Mouse (Mus musculus): ENCODE measurements around the gene Abhd17b. TPM values are rescaled to one million over a fixed set of nuclear protein-coding genes. Genes with fewer than 3 reads are reported as not detected.
A peak's percentile ranks its signal among the peaks of the same experiment; 100 is the strongest.
"Not testable (repeated sequence)": the region's sequence is repeated elsewhere in the genome, so short reads cannot be mapped to it uniquely, and the experiment has no call there.

Gene Abhd17b
- polyA plus RNA-seq, 1 experiment, result 10.3 TPM

GRCm38 (mm10) chr19:21646142-21646541 is 6.8 kb upstream of the Abhd17b start:
- DNase-seq (ENCODE audit: low read depth, low spot score), result peak; percentile 86
- 22% methylated on average over 6 of the region's 6 CpGs for WGBS

GRCm38 (mm10) chr19:21651664-21652063 is 1.3 kb upstream of the Abhd17b start:
- no peak for DNase-seq (ENCODE audit: low read depth, low spot score)
- 18% methylated on average over 6 of the region's 6 CpGs for WGBS

GRCm38 (mm10) chr19:21652285-21653171 is 457 bp upstream of the Abhd17b start, which contains the start of gene 1110059E24Rik:
TSS of gene 1110059E24Rik (minus strand) at chr19:21652976.
- 4% methylated on average over 52 of the region's 52 CpGs for WGBS
- peak; percentile 98 for DNase-seq (ENCODE audit: low read depth, low spot score)

- 29% methylated on average over 7 of the region's 7 CpGs for WGBS
- no peak for DNase-seq (ENCODE audit: low read depth, low spot score)
Measured at GRCm38 (mm10) chr19:21654788-21655187, 1.8 kb downstream of the Abhd17b start.

DNA sequence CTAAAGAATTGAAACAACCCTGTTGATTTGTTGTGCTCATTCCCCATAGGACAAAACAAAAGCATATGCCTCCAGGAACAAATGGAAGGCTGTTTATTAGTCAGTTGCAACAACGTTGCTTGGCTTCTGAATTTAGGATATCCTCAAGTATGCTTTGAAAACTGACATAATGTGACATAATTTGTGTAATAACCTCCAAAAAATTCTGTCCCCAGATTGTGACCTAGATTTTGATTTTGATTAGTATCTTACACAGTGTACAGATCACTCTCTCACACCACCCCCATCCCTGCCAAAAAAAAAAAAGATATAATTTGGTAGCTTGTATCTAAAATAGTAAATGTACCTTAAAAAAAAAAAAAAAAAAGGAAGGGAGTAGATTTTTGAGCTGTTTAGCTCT is 7.7 kb downstream of the Abhd17b start:
- no peak for DNase-seq (ENCODE audit: low read depth, low spot score)
- 65% methylated on average over 1 of the region's 1 CpGs for WGBS

GRCm38 (mm10) chr19:21663756-21664456 is 10.9 kb downstream of the Abhd17b start:
- 60% methylated on average over 4 of the region's 4 CpGs for WGBS
- DNase-seq (ENCODE audit: low read depth, low spot score), result no peak

DNA sequence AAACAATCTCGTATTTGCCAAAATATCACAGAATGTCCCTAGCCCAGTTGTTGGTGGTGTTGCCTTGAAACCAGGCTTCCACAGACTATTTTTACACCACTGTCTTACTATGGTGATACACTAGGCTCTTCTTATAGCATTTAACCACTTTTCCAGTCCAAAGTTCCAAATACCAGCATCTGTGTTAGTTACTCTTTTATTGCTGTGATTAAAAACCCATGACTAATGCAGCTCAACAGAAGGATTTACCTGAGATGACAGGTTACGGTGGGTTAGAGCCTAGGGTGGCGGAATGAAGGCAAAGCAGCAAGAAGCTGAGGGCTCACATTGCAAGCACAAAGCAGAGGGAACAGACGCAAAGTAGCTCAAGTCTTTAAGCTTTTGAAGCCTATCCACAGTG is 16.7 kb downstream of the Abhd17b start:
- no peak for DNase-seq (ENCODE audit: low read depth, low spot score)
- 69% methylated on average over 4 of the region's 4 CpGs for WGBS

DNA sequence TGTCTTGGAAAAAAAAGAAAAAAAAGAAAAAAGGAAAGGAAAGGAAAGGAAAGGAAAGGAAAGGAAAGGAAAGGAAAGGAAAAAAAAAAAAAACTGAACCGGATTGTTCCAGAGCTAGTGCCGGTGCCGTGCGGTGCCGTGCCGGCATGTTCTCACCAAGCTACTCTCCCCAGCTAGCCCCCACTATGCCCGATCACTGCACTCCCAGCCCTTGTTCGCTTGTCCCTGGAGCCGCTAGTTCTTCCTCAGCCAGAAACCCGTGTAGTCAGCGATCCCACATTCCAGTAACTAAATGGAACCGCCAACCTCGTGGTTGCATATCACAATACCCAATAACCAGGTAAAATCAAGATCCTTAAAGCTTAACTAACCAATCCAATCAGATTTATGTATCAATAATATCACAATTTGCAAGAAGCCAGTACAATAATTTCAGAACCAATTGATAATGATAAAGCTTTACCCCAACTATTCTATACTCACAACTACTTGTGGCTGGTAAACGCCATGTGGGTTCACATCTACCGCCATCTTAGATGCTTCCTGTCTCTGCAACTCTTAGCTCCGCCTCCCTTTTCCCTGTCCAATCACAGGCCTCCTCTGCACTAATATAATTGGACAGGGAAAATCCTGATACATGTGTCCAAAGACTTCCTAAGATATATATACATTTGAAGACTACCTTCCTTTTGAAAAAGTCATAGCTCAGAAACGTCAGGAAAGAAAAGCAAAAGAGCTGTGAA is 21.5 kb downstream of the Abhd17b start:
- 96% methylated on average over 17 of the region's 17 CpGs for WGBS
- DNase-seq (ENCODE audit: low read depth, low spot score), result no peak

DNA sequence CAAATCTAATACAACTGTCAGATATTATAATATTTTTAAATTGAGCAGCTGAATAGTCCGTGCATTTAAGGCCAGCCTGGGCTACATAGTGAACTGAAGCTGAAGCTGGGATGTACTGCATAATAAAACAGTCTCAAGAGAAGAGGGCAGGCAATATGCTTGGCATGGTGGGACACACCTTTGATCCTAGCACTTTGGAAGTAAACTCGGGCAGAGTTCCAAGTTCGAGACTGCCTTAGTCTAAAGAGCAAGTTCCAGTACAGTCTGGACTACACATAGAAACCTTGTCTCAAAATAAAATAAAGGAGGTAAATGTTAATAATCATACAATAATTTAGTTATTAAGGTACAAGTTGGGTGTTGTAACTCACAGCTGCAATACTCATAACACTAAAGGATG is 27.1 kb downstream of the Abhd17b start:
- DNase-seq (ENCODE audit: low read depth, low spot score), result no peak
- WGBS, result 60% methylated on average over 3 of the region's 3 CpGs

GRCm38 (mm10) chr19:21680986-21681385 is 28.0 kb downstream of the Abhd17b start:
- 88% methylated on average over 10 of the region's 10 CpGs for WGBS
- no peak for DNase-seq (ENCODE audit: low read depth, low spot score)

- 60% methylated on average over 3 of the region's 3 CpGs for WGBS
- no peak for DNase-seq (ENCODE audit: low read depth, low spot score)
Measured at GRCm38 (mm10) chr19:21713260-21714031, 60.5 kb downstream of the Abhd17b start.

- no peak for DNase-seq (ENCODE audit: low read depth, low spot score)
- 73% methylated on average over 10 of the region's 10 CpGs for WGBS
Measured at GRCm38 (mm10) chr19:21714278-21714883, 61.4 kb downstream of the Abhd17b start.

DNA sequence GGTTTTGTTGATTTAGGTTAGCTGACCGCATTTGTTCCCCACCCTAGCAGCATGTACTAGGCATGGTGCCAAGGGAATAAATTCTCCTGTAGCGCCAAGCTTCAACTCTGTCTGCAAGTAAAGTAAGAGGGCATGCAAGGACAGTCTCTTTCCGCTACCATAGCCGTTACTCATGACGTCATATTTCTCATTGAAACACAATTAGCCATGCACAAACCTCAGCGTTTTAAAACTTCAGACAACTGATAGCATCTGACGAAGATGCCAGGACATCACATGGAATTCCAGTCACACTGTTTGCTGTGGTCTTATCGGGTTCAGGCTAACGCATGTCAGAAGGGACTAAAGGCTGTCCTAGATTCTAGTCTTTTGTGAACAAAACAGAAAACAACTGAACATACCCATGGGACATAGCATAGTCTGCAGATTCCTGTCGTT is 62.0 kb downstream of the Abhd17b start:
- no peak for DNase-seq (ENCODE audit: low read depth, low spot score)
- WGBS, result 62% methylated on average over 10 of the region's 10 CpGs

GRCm38 (mm10) chr19:21715515-21715914 is 62.5 kb downstream of the Abhd17b start:
- WGBS, result 81% methylated on average over 9 of the region's 9 CpGs

DNA sequence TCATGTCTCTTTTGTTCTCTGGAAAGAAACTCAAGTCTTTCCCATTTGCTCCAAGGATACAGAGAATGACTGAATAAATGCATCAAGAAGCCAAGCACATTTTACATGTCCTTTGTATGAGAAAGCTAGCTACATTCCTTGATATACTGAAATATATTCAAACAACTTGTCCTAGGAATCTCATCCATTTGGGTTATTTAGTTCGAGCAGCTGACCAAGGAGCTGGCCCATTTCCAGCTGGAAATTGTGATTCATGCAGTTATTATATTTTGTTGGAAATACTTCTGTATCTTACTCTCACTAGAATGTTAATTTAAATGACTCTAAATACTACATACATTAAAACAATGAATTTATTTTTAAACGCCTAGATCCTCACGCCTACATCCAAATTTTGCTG is 63.5 kb downstream of the Abhd17b start:
- WGBS, result 78% methylated on average over 3 of the region's 3 CpGs
- DNase-seq (ENCODE audit: low read depth, low spot score), result no peak

More at GRCm38 (mm10) chr19:21715515-21715914, 62.5 kb downstream of the Abhd17b start:
- no peak for DNase-seq (ENCODE audit: low read depth, low spot score)

- 39% methylated on average over 3 of the region's 3 CpGs for WGBS
- no peak for DNase-seq (ENCODE audit: low read depth, low spot score)
Measured at GRCm38 (mm10) chr19:21719206-21719605, 66.2 kb downstream of the Abhd17b start.

GRCm38 (mm10) chr19:21720950-21721349 is 68.0 kb downstream of the Abhd17b start:
- WGBS, result 87% methylated on average over 5 of the region's 5 CpGs
- DNase-seq (ENCODE audit: low read depth, low spot score), result peak; percentile 31

GRCm38 (mm10) chr19:21723280-21723679 is 70.3 kb downstream of the Abhd17b start:
- DNase-seq (ENCODE audit: low read depth, low spot score), result not testable (repeated sequence)
- 94% methylated on average over 20 of the region's 20 CpGs for WGBS

Data from large intestine, adult 2 months (tissue).